ENCODE assay signal across 15 mouse cellular contexts in genomic region chr17:5115952-5116351, GRCm38 (mm10).
DNase-seq lines count a peak whose midpoint lies in the region; ATAC-seq lines count a peak whose summit lies in the region.
"Had no signal": no experiment of that assay in that cellular context is flagged by ENCODE, and none has a peak within 500 bp of the region (broad histone marks: within the 10 kb centered on the region; RNA-seq: fewer than 3 reads in every experiment).

No protein-coding gene starts in this region.

- H3K4me1 ChIP-seq in heart, embryonic 12.5 days (replicated peaks): peaks cover 47% of the 10 kb centered on the region
- H3K4me1 ChIP-seq in liver, embryonic 15.5 days (replicated peaks): peaks cover 50% of the 10 kb centered on the region
- H3K4me1 ChIP-seq in intestine, embryonic 16.5 days (ENCODE audit: control insufficient read depth, insufficient read depth, low read length): peaks cover 21% of the 10 kb centered on the region
- H3K4me1 ChIP-seq in kidney, embryonic 14.5 days (ENCODE audit: control insufficient read depth, insufficient read depth, low read length): no peaks in the 10 kb centered on the region
- H3K4me1 ChIP-seq: embryonic facial prominence, embryonic 15.5 days had no signal

- no peak overlapping the region for H3K27ac ChIP-seq in heart, embryonic 12.5 days (ENCODE audit: poor library complexity, severe bottlenecking)
- 0 out of 2 replicates have a peak overlapping the region, but pooled peaks have one; percentile 16 for H3K27ac ChIP-seq in liver, embryonic 15.5 days (replicated peaks)
- no peak overlapping the region for H3K27ac ChIP-seq in intestine, embryonic 16.5 days (ENCODE audit: low read length)
- H3K27ac ChIP-seq in kidney, embryonic 14.5 days (ENCODE audit: low read depth, low read length): no peak overlapping the region
- H3K27ac ChIP-seq: embryonic facial prominence, embryonic 15.5 days; stomach, embryonic 15.5 days had no signal

- H3K9ac ChIP-seq in heart, embryonic 12.5 days: no peak overlapping the region
- no peak overlapping the region for H3K9ac ChIP-seq in liver, embryonic 15.5 days
- H3K9ac ChIP-seq in intestine, embryonic 16.5 days (ENCODE audit: low read depth, low read length): no peak overlapping the region
- H3K9ac ChIP-seq in kidney, embryonic 14.5 days (ENCODE audit: low read depth, low read length): no peak overlapping the region
- H3K9ac ChIP-seq: embryonic facial prominence, embryonic 15.5 days; stomach, embryonic 15.5 days had no signal

- H3K4me3 ChIP-seq in heart, embryonic 12.5 days: no peak overlapping the region
- no peak overlapping the region for H3K4me3 ChIP-seq in liver, embryonic 15.5 days (replicated peaks)
- H3K4me3 ChIP-seq in intestine, embryonic 16.5 days (ENCODE audit: low read length): no peak overlapping the region
- no peak overlapping the region for H3K4me3 ChIP-seq in kidney, embryonic 14.5 days (ENCODE audit: low read length)
- H3K4me3 ChIP-seq: embryonic facial prominence, embryonic 15.5 days; stomach, embryonic 15.5 days had no signal

- no peaks in the 10 kb centered on the region for H3K27me3 ChIP-seq in heart, embryonic 12.5 days (replicated peaks)
- no peaks in the 10 kb centered on the region for H3K27me3 ChIP-seq in liver, embryonic 15.5 days
- H3K27me3 ChIP-seq in intestine, embryonic 16.5 days (replicated peaks; ENCODE audit: control insufficient read depth, insufficient read depth, low read length): no peaks in the 10 kb centered on the region
- no peaks in the 10 kb centered on the region for H3K27me3 ChIP-seq in kidney, embryonic 14.5 days (ENCODE audit: control insufficient read depth, insufficient read depth, low read length)
- H3K27me3 ChIP-seq: embryonic facial prominence, embryonic 15.5 days; stomach, embryonic 15.5 days had no signal

- 75% methylated on average over 6 of the region's 6 CpGs for WGBS in heart, embryonic 12.5 days
- 86% methylated on average over 6 of the region's 6 CpGs for WGBS in liver, embryonic 15.5 days (ENCODE audit: insufficient replicate concordance)
- 80% methylated on average over 6 of the region's 6 CpGs for WGBS in intestine, embryonic 16.5 days
- WGBS in kidney, embryonic 14.5 days: 93% methylated on average over 6 of the region's 6 CpGs

- intact Hi-C loops in heart, postnatal 10 days (cut with DNase I): no loop called here

- H3K4me2 ChIP-seq in heart, embryonic 12.5 days: no peak overlapping the region
- H3K4me2 ChIP-seq in liver, embryonic 15.5 days: no peak overlapping the region
- no peak overlapping the region for H3K4me2 ChIP-seq in intestine, embryonic 16.5 days (ENCODE audit: low read depth, low read length)
- H3K4me2 ChIP-seq in kidney, embryonic 14.5 days (replicated peaks; ENCODE audit: low read depth, low read length): no peak overlapping the region
- H3K4me2 ChIP-seq: embryonic facial prominence, embryonic 15.5 days; stomach, embryonic 15.5 days had no signal

- no peak for ATAC-seq in heart, embryonic 12.5 days (ENCODE audit: insufficient number of reproducible peaks, low FRiP score)
- no peak for ATAC-seq in liver, embryonic 15.5 days (ENCODE audit: insufficient read depth)
- ATAC-seq in intestine, embryonic 16.5 days: no peak
- no peak for ATAC-seq in kidney, embryonic 14.5 days (ENCODE audit: low FRiP score, low TSS enrichment)
- ATAC-seq: forebrain, embryonic 14.5 days had no signal

- H3K36me3 ChIP-seq in heart, embryonic 12.5 days: 0 out of 2 replicates have a peak, but pooled peaks cover 4% of the 10 kb centered on the region
- H3K36me3 ChIP-seq in liver, embryonic 15.5 days (replicated peaks): no peaks in the 10 kb centered on the region
- no peaks in the 10 kb centered on the region for H3K36me3 ChIP-seq in intestine, embryonic 16.5 days (ENCODE audit: control insufficient read depth, insufficient read depth, low read length)
- no peaks in the 10 kb centered on the region for H3K36me3 ChIP-seq in kidney, embryonic 14.5 days (ENCODE audit: control insufficient read depth, insufficient read depth, low read length)
- H3K36me3 ChIP-seq: embryonic facial prominence, embryonic 15.5 days; stomach, embryonic 15.5 days had no signal

- no peaks in the 10 kb centered on the region for H3K9me3 ChIP-seq in heart, embryonic 12.5 days (replicated peaks)
- H3K9me3 ChIP-seq in liver, embryonic 15.5 days (replicated peaks): no peaks in the 10 kb centered on the region
- no peaks in the 10 kb centered on the region for H3K9me3 ChIP-seq in intestine, embryonic 16.5 days (ENCODE audit: control insufficient read depth, low read length)
- no peaks in the 10 kb centered on the region for H3K9me3 ChIP-seq in kidney, embryonic 14.5 days (ENCODE audit: control insufficient read depth, low read length)
- H3K9me3 ChIP-seq: embryonic facial prominence, embryonic 15.5 days; stomach, embryonic 15.5 days had no signal

- peak; percentile 98 for DNase-seq in heart, adult 11 months
- DNase-seq in liver: no peak
- DNase-seq in cerebellum, adult 9-11 months: peak; percentile 84
- peak; percentile 69 to 78 for DNase-seq in heart, postnatal 10 days
- DNase-seq: adrenal gland, postnatal 14 days; gastrocnemius, postnatal 14 days; kidney, postnatal 10 days; thymus, postnatal 36 days had no signal
